Mouse (Mus musculus) hindbrain, embryonic 10.5 days (tissue): ENCODE measurements around the gene Dcaf10. TPM values are rescaled to one million over a fixed set of nuclear protein-coding genes. Genes with fewer than 3 reads are reported as not detected.

Experiments
- DNase-seq: peaks from one replicate; pipeline ENCODE4 v3.0.0-alpha.2; 2017; ENCODE audit warnings: low spot score
- H3K27ac ChIP-seq: fragments of 300-500 bp; sonication (generic); 2 replicates; pipeline ENCODE4 v1.5.1; 2016; ENCODE audit warnings: mild to moderate bottlenecking, moderate library complexity
- H3K27me3 ChIP-seq: fragments of 300-500 bp; sonication (generic); 2 replicates; pipeline ENCODE4 v1.6.1; 2016; ENCODE audit warnings: mild to moderate bottlenecking; ENCODE audit not compliant: poor library complexity, insufficient read depth, severe bottlenecking
- H3K36me3 ChIP-seq: fragments of 300-500 bp; sonication (generic); 2 replicates; pipeline ENCODE4 v1.6.1; 2016; ENCODE audit warnings: mild to moderate bottlenecking, moderate library complexity
- H3K4me1 ChIP-seq: fragments of 300-500 bp; sonication (generic); replicated peaks from 2 replicates; pipeline ENCODE4 v1.6.1; 2016; ENCODE audit warnings: mild to moderate bottlenecking
- H3K4me3 ChIP-seq: fragments of 300-500 bp; sonication (generic); 2 replicates; pipeline ENCODE4 v1.5.1; 2016; ENCODE audit warnings: mild to moderate bottlenecking, moderate library complexity
- H3K9me3 ChIP-seq: fragments of 300-500 bp; sonication (generic); 2 replicates; pipeline ENCODE4 v1.6.1; 2016; ENCODE audit warnings: mild to moderate bottlenecking, moderate library complexity
- WGBS: fragments of 180-500 bp; shearing (Covaris S2); methylation state at CpG from one replicate; pipeline ENCODE4 v1.1.7; 2016; 5-methylcytosine and 5-hydroxymethylcytosine counted together
- polyA plus RNA-seq: library from polyadenylated mRNA; unstranded; fragments of >200 nt; fragmentation: Nextera tagmentation; extraction: Ambion mirVana; gene quantifications from 2 replicates; pipeline ENCODE4 v1.2.1, GENCODE M21; 2016

The Dcaf10 gene
- polyA plus RNA-seq, 1 experiment from 2014 or later, result 10.4 TPM

DNA sequence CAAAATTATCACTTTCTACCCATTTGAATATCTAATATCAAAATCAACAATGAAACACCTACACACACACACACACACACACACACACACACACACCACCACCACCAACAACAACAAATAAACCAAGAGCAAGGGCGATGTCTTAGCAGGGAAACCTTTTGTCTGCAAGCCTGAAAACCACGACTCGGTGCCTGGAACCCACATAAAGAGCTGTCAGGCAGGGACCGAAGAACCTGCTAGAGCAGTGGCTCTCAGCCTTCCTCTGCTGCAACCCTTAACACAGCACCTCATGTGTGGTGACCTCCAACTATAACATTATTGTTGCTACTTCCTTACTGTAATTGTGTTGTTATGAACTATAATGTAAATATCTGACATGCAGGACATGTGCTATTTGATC, 60.4 kb downstream of the Dcaf10 start:
- 97% methylated on average over 4 of the region's 4 CpGs for WGBS
- Histone ChIP-seq H3K36me3 (peaks cover 81% of the 10 kb centered on the region), H3K9me3 (no peaks in the 10 kb centered on the region), H3K4me3 (no peak overlapping the region), H3K27me3 (no peaks in the 10 kb centered on the region), H3K27ac (no peak overlapping the region), H3K4me1 (peaks cover 12% of the 10 kb centered on the region)
- no peak for DNase-seq

- no peaks in the 10 kb centered on the region for H3K27me3 ChIP-seq
- H3K36me3 ChIP-seq, result peaks cover 74% of the 10 kb centered on the region
- no peak overlapping the region for H3K4me3 ChIP-seq
- peaks cover 19% of the 10 kb centered on the region for H3K4me1 ChIP-seq
- H3K9me3 ChIP-seq, result no peaks in the 10 kb centered on the region
- 90% methylated on average over 7 of the region's 7 CpGs for WGBS
- DNase-seq, result no peak
- H3K27ac ChIP-seq, result no peak overlapping the region
Observed at GRCm38 (mm10) chr4:45402878-45403498, 61.1 kb downstream of the Dcaf10 start.

GRCm38 (mm10) chr4:45403499-45403878, 61.6 kb downstream of the Dcaf10 start:
- Histone ChIP-seq H3K4me3 (no peak overlapping the region), H3K9me3 (no peaks in the 10 kb centered on the region), H3K36me3 (peaks cover 69% of the 10 kb centered on the region), H3K4me1 (peaks cover 23% of the 10 kb centered on the region), H3K27ac (no peak overlapping the region), H3K27me3 (no peaks in the 10 kb centered on the region)
- WGBS, result 92% methylated on average over 7 of the region's 7 CpGs
- no peak for DNase-seq

- H3K4me1 ChIP-seq, result peaks cover 27% of the 10 kb centered on the region
- 94% methylated on average over 7 of the region's 7 CpGs for WGBS
- no peaks in the 10 kb centered on the region for H3K27me3 ChIP-seq
- H3K9me3 ChIP-seq, result no peaks in the 10 kb centered on the region
- H3K36me3 ChIP-seq, result peaks cover 63% of the 10 kb centered on the region
- no peak overlapping the region for H3K4me3 ChIP-seq
- no peak for DNase-seq
- no peak overlapping the region for H3K27ac ChIP-seq
Observed at GRCm38 (mm10) chr4:45404086-45404485, 62.2 kb downstream of the Dcaf10 start.

DNA sequence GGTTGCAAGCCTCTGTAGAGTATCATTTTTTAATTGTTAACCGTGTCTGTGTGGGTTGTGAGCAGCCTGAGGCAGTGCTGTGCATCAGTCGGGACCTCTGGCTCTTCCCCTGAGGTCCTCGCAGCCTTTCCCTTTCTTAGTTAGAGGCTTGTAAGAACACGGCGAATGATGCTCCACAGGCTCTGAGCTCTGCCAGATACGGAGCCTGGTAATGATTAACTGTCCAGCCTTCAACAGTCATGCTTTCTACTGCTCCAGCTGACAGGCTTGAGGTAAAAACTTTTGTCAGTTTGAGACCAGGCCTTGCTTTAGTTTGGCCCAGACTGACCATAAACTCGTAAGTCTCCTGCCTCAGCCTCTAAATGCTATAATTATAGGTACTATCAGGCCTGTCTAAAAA, 63.4 kb downstream of the Dcaf10 start:
- Histone ChIP-seq H3K36me3 (peaks cover 51% of the 10 kb centered on the region), H3K4me3 (no peak overlapping the region), H3K27ac (no peak overlapping the region), H3K9me3 (no peaks in the 10 kb centered on the region), H3K27me3 (peaks cover 4% of the 10 kb centered on the region), H3K4me1 (peaks cover 33% of the 10 kb centered on the region)
- WGBS, result 78% methylated on average over 7 of the region's 7 CpGs
- no peak for DNase-seq

- Histone ChIP-seq H3K4me3 (peak overlapping the region; percentile 99; the same call in 1 of the 2 replicates), H3K27ac (no peak overlapping the region), H3K27me3 (peaks cover 11% of the 10 kb centered on the region), H3K4me1 (peaks cover 33% of the 10 kb centered on the region), H3K36me3 (peaks cover 40% of the 10 kb centered on the region), H3K9me3 (no peaks in the 10 kb centered on the region)
- DNase-seq, result no peak
- WGBS, result 80% methylated on average over 7 of the region's 7 CpGs
Observed at GRCm38 (mm10) chr4:45406397-45406796, 64.5 kb downstream of the Dcaf10 start.

GRCm38 (mm10) chr4:45407001-45407702, 65.3 kb downstream of the Dcaf10 start:
- Histone ChIP-seq H3K4me3 (peak overlapping the region; percentile 99), H3K36me3 (peaks cover 32% of the 10 kb centered on the region), H3K4me1 (peaks cover 33% of the 10 kb centered on the region), H3K27me3 (peaks cover 17% of the 10 kb centered on the region), H3K9me3 (no peaks in the 10 kb centered on the region), H3K27ac (peak overlapping the region; percentile 98; the same call in 1 of the 2 replicates)
- no peak for DNase-seq
- WGBS, result 74% methylated on average over 5 of the region's 5 CpGs

DNA sequence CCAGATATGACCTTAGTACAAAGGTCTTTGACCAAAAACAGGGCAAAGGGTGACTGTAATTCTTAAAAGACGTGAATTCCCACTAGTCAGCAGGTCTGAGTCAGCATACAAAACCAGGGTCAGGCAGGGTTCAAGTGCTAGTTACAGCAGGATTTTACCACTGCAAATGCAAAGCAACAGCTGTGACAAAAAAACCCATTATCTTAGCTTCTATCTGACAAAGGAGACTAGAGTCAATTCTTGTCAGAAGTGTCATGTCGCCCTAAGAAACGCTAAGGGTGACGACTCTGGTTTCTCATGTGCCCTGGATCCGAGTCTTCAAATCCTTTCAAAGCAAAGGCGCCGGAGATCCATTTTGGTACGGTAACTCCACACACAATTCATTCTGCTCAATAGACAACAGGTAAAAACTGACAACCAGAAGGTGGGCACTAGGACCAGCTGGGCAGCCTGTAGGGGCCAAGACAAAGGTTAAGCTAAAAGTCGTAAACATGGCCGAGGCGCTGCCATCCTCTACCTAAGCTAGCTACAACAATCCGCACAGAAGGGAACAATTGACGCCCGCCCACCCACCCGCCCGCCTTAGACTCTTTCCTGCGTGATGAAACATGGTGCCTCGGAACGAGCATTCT, 65.9 kb downstream of the Dcaf10 start:
- peak overlapping the region; percentile 99 for H3K4me3 ChIP-seq
- H3K9me3 ChIP-seq, result no peaks in the 10 kb centered on the region
- peaks cover 33% of the 10 kb centered on the region for H3K4me1 ChIP-seq
- H3K27me3 ChIP-seq, result peaks cover 23% of the 10 kb centered on the region
- no peak for DNase-seq
- peaks cover 26% of the 10 kb centered on the region for H3K36me3 ChIP-seq
- 2% methylated on average over 19 of the region's 19 CpGs for WGBS
- peak overlapping the region; percentile 98 for H3K27ac ChIP-seq

GRCm38 (mm10) chr4:45408427-45409132, 66.7 kb downstream of the Dcaf10 start, which contains the start of gene Slc25a51:
Slc25a51 (minus strand) TSS chr4:45408766.
- Histone ChIP-seq H3K27me3 (peaks cover 31% of the 10 kb centered on the region), H3K4me3 (peak within 1 kb of the TSS; percentile 99), H3K9me3 (no peaks in the 10 kb centered on the region), H3K36me3 (peaks cover 18% of the 10 kb centered on the region), H3K27ac (peak within 1 kb of the TSS; percentile 98), H3K4me1 (peaks cover 33% of the 10 kb centered on the region)
- peak; percentile 92 for DNase-seq
- under 1% methylated on average over 67 of the region's 67 CpGs for WGBS

GRCm38 (mm10) chr4:45409270-45409669, 67.4 kb downstream of the Dcaf10 start:
- Histone ChIP-seq H3K27me3 (peaks cover 32% of the 10 kb centered on the region), H3K27ac (peak overlapping the region; percentile 98), H3K4me3 (peak overlapping the region; percentile 99), H3K9me3 (no peaks in the 10 kb centered on the region), H3K4me1 (peaks cover 33% of the 10 kb centered on the region), H3K36me3 (peaks cover 11% of the 10 kb centered on the region)
- 1% methylated on average over 10 of the region's 10 CpGs for WGBS
- DNase-seq, result peak; percentile 60

DNA sequence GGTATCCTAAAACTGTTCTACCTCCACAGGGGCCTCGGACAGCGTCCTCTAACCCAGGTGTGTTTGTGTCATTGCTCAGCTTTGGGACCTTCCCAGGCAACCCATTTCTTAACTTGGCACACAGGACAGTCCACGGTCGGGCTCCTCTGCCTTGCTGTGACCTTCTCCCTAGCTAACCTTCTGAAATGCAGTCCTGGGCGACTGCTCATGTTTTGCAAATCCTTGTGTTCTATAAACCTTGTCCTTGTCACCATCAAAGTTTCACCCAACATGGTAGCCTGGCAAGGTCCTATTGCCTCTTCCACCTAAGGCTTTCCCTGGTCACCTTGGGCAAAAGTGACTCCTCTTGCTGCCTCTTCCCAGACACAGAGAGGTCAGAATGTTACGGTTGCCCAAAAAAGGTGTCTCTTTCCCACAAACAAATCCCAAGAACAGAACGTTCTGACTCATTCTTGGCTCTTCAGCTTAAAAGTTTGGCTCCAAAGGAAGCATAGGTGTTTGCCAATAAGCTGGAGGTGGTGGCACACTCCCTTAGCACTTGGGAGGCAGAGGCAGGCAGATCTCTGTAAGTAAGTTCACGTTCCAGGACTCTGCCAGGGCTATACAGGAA, 69.4 kb downstream of the Dcaf10 start:
- Histone ChIP-seq H3K36me3 (no peaks in the 10 kb centered on the region), H3K4me3 (no peak overlapping the region), H3K27me3 (peaks cover 45% of the 10 kb centered on the region), H3K9me3 (no peaks in the 10 kb centered on the region), H3K4me1 (peaks cover 31% of the 10 kb centered on the region), H3K27ac (no peak overlapping the region)
- DNase-seq, result no peak
- 92% methylated on average over 8 of the region's 8 CpGs for WGBS

DNA sequence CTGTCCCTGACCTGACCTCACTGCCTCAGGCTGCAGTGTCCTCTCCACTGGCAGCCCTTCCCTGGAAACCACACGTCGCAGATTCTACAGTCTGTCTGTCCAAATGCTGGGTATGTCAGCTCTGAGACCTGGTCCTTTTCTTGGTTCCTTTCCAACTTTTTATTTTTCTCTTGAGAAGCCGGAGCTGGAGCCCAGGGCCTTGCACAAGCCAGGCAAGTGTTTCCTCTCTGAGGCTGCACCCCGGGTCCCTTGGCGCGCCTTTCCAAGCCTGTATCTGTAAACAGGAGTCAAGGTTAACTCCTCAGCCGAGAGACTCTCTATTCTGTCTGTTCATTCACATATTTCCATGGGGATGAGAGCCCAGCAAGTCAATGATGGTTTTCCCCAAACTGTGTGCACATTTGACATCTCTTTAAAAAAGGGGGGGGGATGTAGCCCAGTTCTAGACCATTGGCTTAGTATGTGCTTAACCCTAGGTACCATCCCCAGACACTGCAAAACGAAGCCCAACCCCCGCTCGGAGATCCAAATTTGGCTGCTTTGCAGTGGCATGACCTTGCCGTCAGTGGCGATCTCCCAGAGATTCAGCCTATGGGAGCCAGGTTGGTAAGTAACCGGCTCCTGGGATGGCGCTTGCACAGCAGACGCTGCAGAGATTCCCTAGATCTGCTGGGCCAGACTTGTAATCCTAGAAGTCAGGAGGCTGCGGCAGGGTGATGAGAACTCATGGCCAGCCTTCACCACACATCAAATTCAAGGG, 70.7 kb downstream of the Dcaf10 start:
- H3K27ac ChIP-seq, result no peak overlapping the region

More for the DNA sequence above, 70.7 kb downstream of the Dcaf10 start:
- DNase-seq, result no peak
- 70% methylated on average over 16 of the region's 16 CpGs for WGBS
- H3K9me3 ChIP-seq, result no peaks in the 10 kb centered on the region
- H3K4me1 ChIP-seq, result peaks cover 19% of the 10 kb centered on the region
- no peaks in the 10 kb centered on the region for H3K36me3 ChIP-seq
- peaks cover 50% of the 10 kb centered on the region for H3K27me3 ChIP-seq
- no peak overlapping the region for H3K4me3 ChIP-seq
